Mouse (Mus musculus): Measurements from ENCODE around the gene Rab11fip4. TPM values are rescaled to one million over a fixed set of nuclear protein-coding genes. Genes with fewer than 3 reads are reported as not detected.

Gene Rab11fip4
- polyA plus RNA-seq, 1 experiment from 2014 or later, result 16.2 TPM

DNA sequence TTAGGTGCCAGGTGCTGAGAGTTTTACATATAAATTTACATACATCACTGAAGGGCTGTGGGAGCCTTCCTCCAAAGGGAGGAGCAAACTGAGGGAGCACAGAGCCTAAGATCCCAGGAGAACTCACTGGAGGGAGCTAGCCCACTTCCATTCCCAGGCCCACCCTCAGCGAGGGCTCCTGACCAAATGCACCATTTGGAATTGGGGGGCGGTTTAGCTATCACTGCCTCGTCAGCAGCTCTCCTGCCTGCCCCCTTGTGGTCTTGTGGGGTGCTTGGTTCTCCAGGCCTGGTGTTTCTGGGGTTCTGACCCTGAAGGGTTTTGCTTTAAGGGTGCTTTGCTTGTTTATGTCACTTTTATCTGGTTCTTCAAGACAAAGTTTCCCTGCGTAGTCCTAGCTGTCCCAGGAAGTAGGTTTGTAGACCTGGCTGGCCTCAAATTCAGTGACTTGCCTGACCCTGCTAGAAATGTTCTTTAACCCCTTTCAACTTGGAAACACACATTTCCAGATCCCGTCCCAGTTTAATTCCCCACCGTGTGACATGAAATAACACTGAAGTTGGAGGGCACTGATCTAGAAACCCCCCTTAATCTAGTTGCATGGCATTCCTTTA lies 80.8 kb downstream of the Rab11fip4 start:
- peaks cover 65% of the 10 kb centered on the region for H3K4me1 ChIP-seq (replicated peaks)
- H3K27me3 ChIP-seq, result no peaks in the 10 kb centered on the region
- H3K27ac ChIP-seq, result peak overlapping the region; percentile 95
- no peak for ATAC-seq (ENCODE audit: insufficient number of reproducible peaks, insufficient read depth, low FRiP score, low TSS enrichment, low read depth)
- no peaks in the 10 kb centered on the region for H3K9me3 ChIP-seq
- H3K9ac ChIP-seq (replicated peaks), result no peak overlapping the region
- 57% methylated on average over 6 of the region's 6 CpGs for whole genome bisulfite sequencing
- H3K4me3 ChIP-seq (replicated peaks), result no peak overlapping the region
- H3K4me2 ChIP-seq, result no peak overlapping the region
- H3K36me3 ChIP-seq, result no peaks in the 10 kb centered on the region

DNA sequence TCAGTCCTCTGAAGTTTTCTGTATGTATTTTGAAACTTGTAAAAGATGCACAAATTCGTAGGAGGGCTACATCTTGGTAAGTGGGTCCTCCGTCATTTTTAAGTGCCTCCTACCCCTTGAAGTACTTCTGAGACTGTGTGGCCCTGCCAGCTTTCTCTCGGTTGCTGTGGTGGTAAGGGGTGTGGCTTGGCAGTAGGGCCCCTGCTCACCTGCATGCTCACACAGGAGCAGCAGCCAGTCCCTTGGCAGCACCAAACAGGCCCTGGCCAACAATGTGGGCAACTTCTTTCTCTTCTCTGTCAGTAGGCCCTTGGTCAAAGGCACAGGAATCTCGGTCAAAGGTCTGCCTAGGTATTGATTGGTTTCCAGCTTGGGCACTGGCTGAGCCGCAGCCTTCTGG lies 82.1 kb downstream of the Rab11fip4 start:
- Histone ChIP-seq H3K36me3 (no peaks in the 10 kb centered on the region), H3K27ac (no peak overlapping the region), H3K4me1 (replicated peaks) (peaks cover 68% of the 10 kb centered on the region), H3K4me3 (replicated peaks) (no peak overlapping the region), H3K27me3 (no peaks in the 10 kb centered on the region), H3K9me3 (no peaks in the 10 kb centered on the region), H3K9ac (replicated peaks) (no peak overlapping the region), H3K4me2 (no peak overlapping the region)
- no peak for ATAC-seq (ENCODE audit: insufficient number of reproducible peaks, insufficient read depth, low FRiP score, low TSS enrichment, low read depth)
- 78% methylated on average over 5 of the region's 5 CpGs for WGBS

DNA sequence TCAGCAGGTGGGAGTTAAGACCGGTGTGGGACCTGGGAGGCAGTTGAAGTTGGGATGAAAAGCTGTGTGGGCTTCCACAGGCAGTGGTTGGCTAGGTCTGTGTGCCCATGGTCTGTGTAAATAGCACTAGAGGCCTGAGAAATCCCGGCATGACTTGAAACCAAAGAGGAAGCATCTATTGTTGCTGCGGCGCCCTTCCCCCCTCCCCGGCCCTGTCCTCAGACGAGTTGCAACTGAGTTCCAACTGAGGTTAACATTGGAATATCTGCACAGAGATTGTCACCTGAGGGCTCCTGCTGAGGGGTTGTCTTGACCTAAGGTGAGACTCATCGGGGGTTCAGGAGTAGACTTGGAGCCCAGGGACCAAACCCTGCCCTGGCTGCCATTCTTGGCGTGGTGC lies 82.7 kb downstream of the Rab11fip4 start:
- H3K36me3 ChIP-seq, result no peaks in the 10 kb centered on the region
- no peaks in the 10 kb centered on the region for H3K9me3 ChIP-seq
- H3K4me1 ChIP-seq (replicated peaks), result peaks cover 64% of the 10 kb centered on the region
- WGBS, result 69% methylated on average over 8 of the region's 8 CpGs
- no peak for ATAC-seq (ENCODE audit: insufficient number of reproducible peaks, insufficient read depth, low FRiP score, low TSS enrichment, low read depth)
- no peak overlapping the region for H3K4me2 ChIP-seq
- H3K27ac ChIP-seq, result no peak overlapping the region
- H3K9ac ChIP-seq (replicated peaks), result no peak overlapping the region
- H3K27me3 ChIP-seq, result no peaks in the 10 kb centered on the region
- H3K4me3 ChIP-seq (replicated peaks), result no peak overlapping the region

DNA sequence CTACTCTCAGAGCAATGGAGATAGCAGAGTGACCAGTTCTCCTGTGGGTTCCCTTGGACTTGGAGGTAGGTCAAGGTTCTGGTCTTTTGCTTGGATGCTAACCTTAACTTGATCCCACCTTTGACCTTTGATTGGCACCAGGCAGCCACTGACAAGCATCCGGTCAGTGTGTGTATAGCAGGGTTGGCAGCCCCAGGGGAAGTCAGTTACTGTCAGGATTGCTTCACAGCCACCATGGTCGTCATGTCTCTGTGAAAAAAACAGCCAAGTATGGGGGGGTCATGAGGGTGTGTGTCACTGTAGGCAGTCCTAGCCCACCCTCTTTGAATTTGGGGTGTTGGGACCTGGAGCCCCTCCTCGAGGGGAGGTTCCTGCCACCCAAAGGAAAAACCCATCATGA lies 83.2 kb downstream of the Rab11fip4 start:
- peaks cover 59% of the 10 kb centered on the region for H3K4me1 ChIP-seq (replicated peaks)
- H3K4me3 ChIP-seq (replicated peaks), result no peak overlapping the region
- WGBS, result 81% methylated on average over 3 of the region's 3 CpGs
- H3K9me3 ChIP-seq, result no peaks in the 10 kb centered on the region
- no peaks in the 10 kb centered on the region for H3K27me3 ChIP-seq
- no peak overlapping the region for H3K9ac ChIP-seq (replicated peaks)
- ATAC-seq (ENCODE audit: insufficient number of reproducible peaks, insufficient read depth, low FRiP score, low TSS enrichment, low read depth), result no peak
- no peak overlapping the region for H3K27ac ChIP-seq
- H3K4me2 ChIP-seq, result no peak overlapping the region
- H3K36me3 ChIP-seq, result no peaks in the 10 kb centered on the region

DNA sequence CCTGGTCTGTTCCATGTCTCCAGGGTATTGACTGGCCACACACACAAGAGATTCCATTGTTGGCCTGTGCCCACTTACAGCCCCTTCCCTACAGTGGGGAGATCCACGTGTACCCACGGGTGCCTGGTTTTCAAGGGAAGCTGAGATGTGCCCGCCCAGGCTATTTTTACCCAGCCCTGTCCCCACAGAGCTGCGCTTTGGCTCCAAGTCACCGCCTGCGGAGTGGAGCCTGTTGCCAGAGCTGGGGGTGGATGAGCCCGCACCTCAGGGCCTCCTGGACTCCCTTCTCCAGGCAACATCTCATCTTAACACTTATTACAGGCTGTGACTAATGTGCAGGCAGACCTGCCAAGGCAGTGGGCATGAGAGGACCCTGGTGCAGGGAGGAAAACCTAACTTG lies 83.6 kb downstream of the Rab11fip4 start:
- 89% methylated on average over 7 of the region's 7 CpGs for WGBS
- no peaks in the 10 kb centered on the region for H3K27me3 ChIP-seq
- H3K4me1 ChIP-seq (replicated peaks), result peaks cover 55% of the 10 kb centered on the region
- no peak overlapping the region for H3K4me3 ChIP-seq (replicated peaks)
- no peak overlapping the region for H3K27ac ChIP-seq
- no peak overlapping the region for H3K4me2 ChIP-seq
- H3K9me3 ChIP-seq, result no peaks in the 10 kb centered on the region
- no peak overlapping the region for H3K9ac ChIP-seq (replicated peaks)
- no peaks in the 10 kb centered on the region for H3K36me3 ChIP-seq
- no peak for ATAC-seq (ENCODE audit: insufficient number of reproducible peaks, insufficient read depth, low FRiP score, low TSS enrichment, low read depth)

DNA sequence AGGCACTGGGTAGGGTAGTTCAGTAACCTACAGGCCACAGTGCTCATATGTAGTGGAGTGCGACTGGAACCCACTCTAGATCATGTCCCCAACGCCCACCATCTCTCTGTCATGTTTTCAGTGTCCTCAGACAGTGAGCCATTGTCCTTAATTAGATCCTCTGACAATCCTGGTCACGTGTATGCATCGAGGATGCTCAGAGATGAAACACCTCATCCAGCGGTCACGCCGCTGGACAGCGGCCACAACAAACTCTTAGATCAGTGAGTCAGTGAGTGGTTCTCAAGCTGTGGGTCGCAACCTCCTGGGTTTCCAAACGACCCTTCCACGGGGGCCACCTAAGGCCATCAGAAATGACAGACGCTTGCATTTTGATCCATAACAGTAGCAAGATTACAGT lies 84.3 kb downstream of the Rab11fip4 start:
- no peak overlapping the region for H3K4me2 ChIP-seq
- no peak for ATAC-seq (ENCODE audit: insufficient number of reproducible peaks, insufficient read depth, low FRiP score, low TSS enrichment, low read depth)
- no peak overlapping the region for H3K9ac ChIP-seq (replicated peaks)
- H3K4me3 ChIP-seq (replicated peaks), result no peak overlapping the region
- peaks cover 49% of the 10 kb centered on the region for H3K4me1 ChIP-seq (replicated peaks)
- H3K36me3 ChIP-seq, result no peaks in the 10 kb centered on the region
- WGBS, result 83% methylated on average over 12 of the region's 12 CpGs
- H3K9me3 ChIP-seq, result no peaks in the 10 kb centered on the region
- no peaks in the 10 kb centered on the region for H3K27me3 ChIP-seq
- 0 out of 2 replicates have a peak overlapping the region, but pooled peaks have one; percentile 3 for H3K27ac ChIP-seq

DNA sequence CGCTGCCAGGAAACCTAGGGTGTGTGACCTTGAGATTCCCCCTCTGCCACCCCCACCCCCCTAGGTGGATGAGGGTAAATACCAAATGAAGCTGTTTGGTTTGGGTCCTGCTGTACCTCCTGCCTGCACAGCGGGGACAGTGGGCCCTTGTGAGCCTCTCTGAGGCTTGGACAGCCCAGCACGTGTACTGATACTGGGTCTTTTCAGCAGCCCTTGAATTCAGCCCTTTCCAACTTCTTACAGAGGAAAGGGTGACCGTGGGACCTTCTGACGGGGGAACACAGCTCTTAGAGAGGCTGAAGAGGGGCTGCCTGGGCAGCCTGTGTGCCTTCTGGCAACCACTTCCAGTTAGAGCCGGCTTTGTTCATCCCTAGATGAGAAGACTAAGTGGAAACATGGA lies 85.0 kb downstream of the Rab11fip4 start:
- Histone ChIP-seq H3K9ac (replicated peaks) (0 out of 2 replicates have a peak overlapping the region, but pooled peaks have one; percentile 4), H3K4me1 (replicated peaks) (peaks cover 42% of the 10 kb centered on the region), H3K4me3 (replicated peaks) (no peak overlapping the region), H3K27me3 (no peaks in the 10 kb centered on the region), H3K36me3 (0 out of 2 replicates have a peak, but pooled peaks cover 4% of the 10 kb centered on the region), H3K27ac (peak overlapping the region; percentile 3; the same call in 1 of the 2 replicates), H3K9me3 (no peaks in the 10 kb centered on the region), H3K4me2 (no peak overlapping the region)
- no peak for ATAC-seq (ENCODE audit: insufficient number of reproducible peaks, insufficient read depth, low FRiP score, low TSS enrichment, low read depth)
- 81% methylated on average over 6 of the region's 6 CpGs for WGBS

DNA sequence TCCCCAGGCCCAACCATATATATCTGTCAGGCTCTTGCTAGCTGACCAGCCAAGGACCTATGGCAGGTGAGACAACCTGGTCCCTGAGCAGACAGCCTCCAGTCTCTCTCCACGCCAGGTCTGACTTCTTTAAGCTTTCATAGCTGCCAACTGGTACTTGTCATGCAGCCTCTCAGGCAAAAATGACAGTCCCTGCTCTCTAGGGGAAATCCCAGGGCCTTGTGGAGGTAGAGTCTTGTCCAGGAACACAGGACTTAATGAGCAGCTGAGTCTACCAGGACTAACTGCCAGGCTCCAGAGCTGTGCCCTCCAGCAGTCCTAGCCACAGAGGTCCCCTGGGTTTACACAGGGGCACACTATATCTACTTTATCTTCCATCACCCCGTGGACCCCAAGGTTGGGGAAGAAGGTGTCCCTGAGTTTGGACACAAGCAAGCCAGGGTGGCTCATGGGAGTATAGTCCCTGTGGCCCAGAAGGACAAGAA lies 85.5 kb downstream of the Rab11fip4 start:
- Histone ChIP-seq H3K9me3 (no peaks in the 10 kb centered on the region), H3K4me1 (replicated peaks) (peaks cover 36% of the 10 kb centered on the region), H3K9ac (replicated peaks) (no peak overlapping the region), H3K27me3 (no peaks in the 10 kb centered on the region), H3K4me2 (no peak overlapping the region), H3K4me3 (replicated peaks) (no peak overlapping the region), H3K27ac (peak overlapping the region; percentile 3; the same call in 1 of the 2 replicates), H3K36me3 (0 out of 2 replicates have a peak, but pooled peaks cover 4% of the 10 kb centered on the region)
- 75% methylated on average over 2 of the region's 2 CpGs for WGBS
- ATAC-seq (ENCODE audit: insufficient number of reproducible peaks, insufficient read depth, low FRiP score, low TSS enrichment, low read depth), result no peak

DNA sequence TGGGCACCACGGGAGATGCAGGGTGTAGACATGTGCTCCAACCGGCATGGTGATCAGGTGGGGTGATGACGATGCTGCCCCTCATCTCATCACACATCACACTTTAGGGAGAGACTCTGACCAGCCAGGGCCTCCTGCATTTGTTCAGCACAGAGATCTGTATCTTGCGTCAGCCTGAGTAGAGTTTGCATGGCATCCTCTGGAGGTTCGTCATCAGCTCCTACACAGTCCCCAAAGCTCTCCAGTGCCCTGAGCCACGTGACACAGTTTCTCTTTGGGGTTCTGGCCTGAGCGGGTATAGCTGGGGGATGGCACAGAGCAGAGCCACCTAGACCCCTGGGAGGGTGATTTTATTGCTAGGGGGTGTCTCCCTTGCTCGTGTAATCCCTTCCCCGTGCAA lies 86.4 kb downstream of the Rab11fip4 start:
- no peaks in the 10 kb centered on the region for H3K9me3 ChIP-seq
- WGBS, result 83% methylated on average over 9 of the region's 9 CpGs
- no peak overlapping the region for H3K27ac ChIP-seq
- no peak for ATAC-seq (ENCODE audit: insufficient number of reproducible peaks, insufficient read depth, low FRiP score, low TSS enrichment, low read depth)
- peaks cover 11% of the 10 kb centered on the region; the same call in 1 of the 2 replicates for H3K36me3 ChIP-seq
- H3K9ac ChIP-seq (replicated peaks), result no peak overlapping the region
- peaks cover 28% of the 10 kb centered on the region for H3K4me1 ChIP-seq (replicated peaks)
- no peak overlapping the region for H3K4me3 ChIP-seq (replicated peaks)
- no peak overlapping the region for H3K4me2 ChIP-seq
- H3K27me3 ChIP-seq, result no peaks in the 10 kb centered on the region

DNA sequence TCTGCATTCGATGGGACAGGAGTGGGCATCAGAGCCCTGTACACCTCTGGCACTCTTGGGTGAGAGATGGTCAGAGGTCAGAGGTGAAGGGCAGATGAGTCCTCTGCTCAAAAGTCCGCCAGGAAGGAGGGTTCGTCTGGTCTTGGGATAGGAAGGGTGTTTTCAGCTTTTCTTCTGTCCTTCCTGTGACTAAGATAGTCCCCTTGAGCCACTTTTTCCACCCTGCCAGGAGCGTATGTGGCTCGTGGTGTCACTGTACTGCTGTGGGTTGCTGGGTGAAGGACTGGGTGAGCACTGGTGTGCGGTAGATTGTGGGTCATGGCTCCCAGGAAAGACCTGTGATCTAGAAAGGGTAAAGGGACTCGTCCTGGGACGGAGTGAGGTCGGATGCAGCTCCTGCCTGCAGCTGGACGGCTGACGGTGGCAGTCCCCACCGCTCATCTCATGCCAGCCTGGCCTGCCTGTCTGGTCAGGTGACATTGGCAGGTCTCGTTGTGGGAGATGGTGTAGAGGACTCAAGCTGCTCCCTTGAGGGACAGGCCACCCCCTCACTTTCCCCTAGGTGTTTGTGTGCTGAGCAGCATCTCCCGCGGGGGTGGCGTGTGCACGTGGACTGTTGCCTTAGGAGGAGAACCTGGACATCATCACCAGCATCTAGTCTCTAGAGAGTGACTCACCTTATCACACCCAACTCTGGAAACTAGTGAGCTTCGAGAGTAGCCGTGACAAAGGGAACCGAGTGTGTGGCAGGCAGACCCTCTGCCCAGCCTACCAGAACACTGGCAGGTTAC lies 87.5 kb downstream of the Rab11fip4 start:
- ATAC-seq (ENCODE audit: insufficient number of reproducible peaks, insufficient read depth, low FRiP score, low TSS enrichment, low read depth), result no peak
- no peak overlapping the region for H3K27ac ChIP-seq

DNA sequence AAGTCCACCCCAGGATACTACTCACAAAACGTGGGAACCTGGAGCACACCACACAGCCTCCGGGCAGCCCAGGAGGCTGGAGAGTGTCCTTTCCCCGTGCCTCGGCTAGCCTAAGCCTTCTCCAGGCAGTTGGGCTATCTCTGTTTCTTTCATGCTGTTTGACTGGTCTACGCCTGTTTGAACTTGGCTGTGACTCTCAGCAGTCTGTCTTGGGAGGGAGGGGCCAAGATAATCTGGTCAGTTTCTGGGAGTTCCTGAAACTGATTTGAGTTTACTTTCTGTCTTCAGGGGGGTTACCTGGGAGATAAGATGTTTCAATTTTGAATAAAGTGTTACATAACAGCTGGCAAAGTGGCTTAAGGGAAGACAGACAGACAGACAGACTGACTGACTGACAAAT lies 88.9 kb downstream of the Rab11fip4 start:
- 79% methylated on average over 5 of the region's 5 CpGs for WGBS
- no peak overlapping the region for H3K4me2 ChIP-seq
- H3K9me3 ChIP-seq, result no peaks in the 10 kb centered on the region
- peaks cover 7% of the 10 kb centered on the region; the same call in 1 of the 2 replicates for H3K4me1 ChIP-seq (replicated peaks)
- no peak for ATAC-seq (ENCODE audit: insufficient number of reproducible peaks, insufficient read depth, low FRiP score, low TSS enrichment, low read depth)
- H3K4me3 ChIP-seq (replicated peaks), result no peak overlapping the region
- H3K27me3 ChIP-seq, result no peaks in the 10 kb centered on the region
- peaks cover 31% of the 10 kb centered on the region for H3K36me3 ChIP-seq
- H3K27ac ChIP-seq, result no peak overlapping the region
- H3K9ac ChIP-seq (replicated peaks), result no peak overlapping the region

More for the DNA sequence above, 87.5 kb downstream of the Rab11fip4 start:
- H3K27me3 ChIP-seq, result no peaks in the 10 kb centered on the region
- H3K4me3 ChIP-seq (replicated peaks), result no peak overlapping the region
- H3K36me3 ChIP-seq, result peaks cover 19% of the 10 kb centered on the region; the same call in 1 of the 2 replicates
- H3K9ac ChIP-seq (replicated peaks), result no peak overlapping the region
- 92% methylated on average over 20 of the region's 20 CpGs for WGBS
- H3K9me3 ChIP-seq, result no peaks in the 10 kb centered on the region
- H3K4me2 ChIP-seq, result no peak overlapping the region
- peaks cover 20% of the 10 kb centered on the region for H3K4me1 ChIP-seq (replicated peaks)
